Mouse (Mus musculus): ENCODE measurements around the gene Nrap. TPM values are rescaled to one million over a fixed set of nuclear protein-coding genes. Genes with fewer than 3 reads are reported as not detected.

The Nrap gene
- total and polyA plus RNA-seq, 3 experiments = 0.08 to 0.11 TPM; not detected in 1

DNA sequence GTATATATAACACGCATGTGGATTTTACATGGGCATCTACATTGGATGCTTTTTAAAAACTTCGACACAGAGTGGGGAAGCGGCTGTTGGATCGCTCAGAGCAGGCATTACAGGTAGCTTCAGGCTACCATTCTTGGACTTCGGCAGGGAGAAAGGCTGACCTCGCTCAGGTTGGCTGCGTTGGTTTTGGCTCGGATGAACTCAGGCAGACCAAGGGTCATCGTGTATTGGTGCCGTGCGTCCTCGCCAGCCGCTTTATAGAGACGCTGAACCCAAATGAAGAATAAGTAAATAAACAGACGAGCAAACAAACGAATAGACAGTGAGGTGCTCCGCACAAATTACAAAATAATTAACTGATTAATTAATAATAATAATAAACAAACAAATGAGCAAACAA, 53.5 kb downstream of the Nrap start:
- Histone ChIP-seq H3K9me3 (replicated peaks; ENCODE audit: insufficient read depth, low read length) (no peaks in the 10 kb centered on the region), H3K9ac (ENCODE audit: control insufficient read depth, low read depth, low read length, poor library complexity, severe bottlenecking) (no peak overlapping the region), H3K4me3 (ENCODE audit: control insufficient read depth in 1 of 2, insufficient read depth in 1 of 2, low read depth in 2 of 2, low read length in 2 of 2) (no peak overlapping the region), H3K27ac (ENCODE audit: control insufficient read depth, low read depth, low read length) (no peak overlapping the region), H3K36me3 (ENCODE audit: control insufficient read depth in 1 of 2, insufficient read depth in 2 of 2, low read length in 2 of 2) (no peaks in the 10 kb centered on the region), H3K4me1 (ENCODE audit: control insufficient read depth in 1 of 2, insufficient read depth in 2 of 2, low read length in 2 of 2) (no peaks in the 10 kb centered on the region), H3K79me2 (ENCODE audit: control insufficient read depth, insufficient read depth, low read length, poor library complexity) (no peaks in the 10 kb centered on the region), H3K27me3 (ENCODE audit: control insufficient read depth in 1 of 2, insufficient read depth in 2 of 2, low read length in 2 of 2) (no peaks in the 10 kb centered on the region; a peak in 1 of 4 replicates)
- TF ChIP-seq BHLHE40 (IDR thresholded peaks at IDR 0.05; ENCODE audit: borderline replicate concordance, low read depth, low read length) = no peak
- no peak for TF ChIP-seq MEF2A (IDR thresholded peaks at IDR 0.05; ENCODE audit: extremely low read depth, insufficient replicate concordance, low read depth, low read length, poor library complexity, severe bottlenecking)
- no peak for TF ChIP-seq GABPA (IDR thresholded peaks at IDR 0.05; ENCODE audit: low read depth, low read length)
- TF ChIP-seq POLR2AphosphoS2 (IDR thresholded peaks at IDR 0.05; ENCODE audit: low read length) = no peak
- TF ChIP-seq TCF12 (IDR thresholded peaks at IDR 0.05; ENCODE audit: low read depth, low read length) = no peak
- TF ChIP-seq POLR2A (IDR thresholded peaks at IDR 0.05; ENCODE audit: control insufficient read depth in 1 of 2, insufficient read depth in 1 of 2, low read depth in 1 of 2, low read length in 2 of 2, poor library complexity in 1 of 2) = no peak
- no peak for TF ChIP-seq ZNF384 (IDR thresholded peaks at IDR 0.05; ENCODE audit: low read depth, low read length)
- no peak for TF ChIP-seq GATA1 (IDR thresholded peaks at IDR 0.05; ENCODE audit: low read depth, low read length)
- TF ChIP-seq MAZ (IDR thresholded peaks at IDR 0.05; ENCODE audit: low read depth, low read length) = no peak
- TF ChIP-seq MAFK (IDR thresholded peaks at IDR 0.05; ENCODE audit: borderline replicate concordance, low read depth, low read length) = no peak
- TF ChIP-seq USF2 (IDR thresholded peaks at IDR 0.05; ENCODE audit: borderline replicate concordance in 1 of 2, insufficient read depth in 1 of 2, low read depth in 1 of 2, low read length in 2 of 2) = no peak
- no peak for TF ChIP-seq JUND (IDR thresholded peaks at IDR 0.05; ENCODE audit: low read depth, low read length)
- TF ChIP-seq CHD1 (IDR thresholded peaks at IDR 0.05; ENCODE audit: low read depth, low read length) = no peak
- no peak for TF ChIP-seq RCOR1 (IDR thresholded peaks at IDR 0.05; ENCODE audit: low read depth, low read length)
- no peak for TF ChIP-seq ZC3H11A (IDR thresholded peaks at IDR 0.05; ENCODE audit: low read depth, low read length)
- TF ChIP-seq ZMIZ1 (IDR thresholded peaks at IDR 0.05; ENCODE audit: low read depth, low read length) = no peak
- no peak for TF ChIP-seq POLR2AphosphoS5 (IDR thresholded peaks at IDR 0.05; ENCODE audit: borderline replicate concordance, low read depth, low read length)
- no peak for DNase-seq (ENCODE audit: low read depth, low spot score)

DNA sequence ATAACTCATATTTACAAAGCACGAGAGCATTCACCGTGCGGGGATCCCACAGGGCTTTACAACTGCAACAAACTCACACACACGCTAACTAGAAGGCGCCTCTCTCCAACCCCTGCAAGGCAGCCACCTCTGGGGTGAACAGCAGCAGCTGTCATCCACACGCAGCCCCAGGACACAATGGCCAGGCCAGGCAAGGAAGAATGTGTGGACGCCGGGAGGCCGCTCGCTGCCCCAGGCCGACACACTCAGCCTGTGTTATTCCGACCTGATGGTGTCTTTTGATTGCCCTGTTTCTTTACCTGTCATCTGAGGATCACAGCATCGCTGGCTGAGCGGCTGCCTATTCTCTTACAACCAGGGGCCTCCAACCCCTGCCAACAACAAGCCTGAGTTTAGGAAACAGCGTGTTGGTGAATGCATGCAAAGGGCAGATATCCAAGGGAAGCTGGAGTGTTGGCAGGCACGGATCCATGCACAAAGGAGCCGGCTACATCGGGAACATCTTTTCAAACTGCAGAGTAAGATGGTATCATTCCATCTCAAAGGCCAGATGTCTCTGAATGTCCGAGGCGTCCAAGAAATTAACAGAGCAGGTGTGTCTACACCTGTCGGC, 63.5 kb downstream of the Nrap start:
- Histone ChIP-seq H3K4me1 (ENCODE audit: control insufficient read depth in 1 of 2, insufficient read depth in 2 of 2, low read length in 2 of 2) (no peaks in the 10 kb centered on the region), H3K36me3 (ENCODE audit: control insufficient read depth in 1 of 2, insufficient read depth in 2 of 2, low read length in 2 of 2) (no peaks in the 10 kb centered on the region), H3K9me3 (replicated peaks; ENCODE audit: insufficient read depth, low read length) (no peaks in the 10 kb centered on the region), H3K79me2 (ENCODE audit: control insufficient read depth, insufficient read depth, low read length, poor library complexity) (no peaks in the 10 kb centered on the region), H3K4me3 (ENCODE audit: control insufficient read depth in 1 of 2, insufficient read depth in 1 of 2, low read depth in 2 of 2, low read length in 2 of 2) (no peak overlapping the region), H3K27me3 (ENCODE audit: control insufficient read depth in 1 of 2, insufficient read depth in 2 of 2, low read length in 2 of 2) (no peaks in the 10 kb centered on the region), H3K27ac (ENCODE audit: control insufficient read depth, low read depth, low read length) (no peak overlapping the region), H3K9ac (ENCODE audit: control insufficient read depth, low read depth, low read length, poor library complexity, severe bottlenecking) (no peak overlapping the region)
- TF ChIP-seq MEF2A (IDR thresholded peaks at IDR 0.05; ENCODE audit: extremely low read depth, insufficient replicate concordance, low read depth, low read length, poor library complexity, severe bottlenecking) (no peak), MAX (IDR thresholded peaks at IDR 0.05; ENCODE audit: low read length) (no peak), MYC (IDR thresholded peaks at IDR 0.05; ENCODE audit: low read depth, low read length) (no peak), E2F4 (IDR thresholded peaks at IDR 0.05; ENCODE audit: borderline replicate concordance, low read depth, low read length) (no peak), SIN3A (IDR thresholded peaks at IDR 0.05; ENCODE audit: low read length) (no peak)
- no peak for DNase-seq (ENCODE audit: low read depth, low spot score)
